Mouse (Mus musculus): ENCODE data around the gene B4galnt3. TPM values are rescaled to one million over a fixed set of nuclear protein-coding genes. Genes with fewer than 3 reads are reported as not detected.

The B4galnt3 gene
- total RNA-seq, 2 experiments from 2014 or later: 0.40 to 0.51 TPM

GRCm38 (mm10) chr6:120274181-120274580 lies 20.2 kb downstream of the B4galnt3 start:
- no peak for DNase-seq

DNA sequence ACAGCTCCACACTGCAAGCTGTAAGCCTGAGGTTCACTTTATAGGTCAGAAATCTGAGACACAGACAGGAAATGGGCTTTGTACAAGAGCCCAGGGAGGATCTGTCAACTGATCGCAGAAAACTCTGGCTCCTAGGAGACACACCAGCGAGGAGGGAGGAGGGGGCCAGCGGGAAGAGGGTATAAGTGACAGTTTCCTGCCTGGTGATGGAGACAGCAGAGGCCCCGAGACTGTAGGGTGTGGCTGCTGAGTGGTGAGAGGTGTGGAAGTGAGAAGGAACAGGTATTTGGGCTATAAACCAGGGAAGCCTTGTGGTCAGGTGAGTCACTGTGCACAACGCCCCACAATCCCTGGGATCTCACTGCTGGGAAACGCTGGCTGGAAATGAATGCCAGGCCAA lies 30.2 kb downstream of the B4galnt3 start:
- no peak for DNase-seq

DNA sequence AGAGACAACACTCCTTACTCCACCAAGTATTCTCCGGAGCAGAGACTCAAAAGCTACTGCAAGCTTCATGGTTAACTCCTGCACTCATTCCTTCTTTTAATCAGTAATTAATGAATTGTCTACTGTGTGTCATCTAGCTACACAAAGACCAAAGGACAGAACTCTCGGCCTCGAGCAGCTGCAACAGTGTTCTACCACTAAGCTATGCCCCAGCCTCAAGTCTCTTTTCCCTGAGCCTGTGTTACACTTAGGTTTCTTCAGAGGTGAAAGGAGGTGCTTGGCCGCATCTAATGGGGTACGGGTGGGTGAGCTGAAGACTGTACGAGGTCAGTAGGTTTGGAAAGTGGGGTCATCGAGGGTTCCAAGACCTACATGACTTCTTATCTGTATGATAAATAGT lies 30.8 kb downstream of the B4galnt3 start:
- DNase-seq: no peak

DNA sequence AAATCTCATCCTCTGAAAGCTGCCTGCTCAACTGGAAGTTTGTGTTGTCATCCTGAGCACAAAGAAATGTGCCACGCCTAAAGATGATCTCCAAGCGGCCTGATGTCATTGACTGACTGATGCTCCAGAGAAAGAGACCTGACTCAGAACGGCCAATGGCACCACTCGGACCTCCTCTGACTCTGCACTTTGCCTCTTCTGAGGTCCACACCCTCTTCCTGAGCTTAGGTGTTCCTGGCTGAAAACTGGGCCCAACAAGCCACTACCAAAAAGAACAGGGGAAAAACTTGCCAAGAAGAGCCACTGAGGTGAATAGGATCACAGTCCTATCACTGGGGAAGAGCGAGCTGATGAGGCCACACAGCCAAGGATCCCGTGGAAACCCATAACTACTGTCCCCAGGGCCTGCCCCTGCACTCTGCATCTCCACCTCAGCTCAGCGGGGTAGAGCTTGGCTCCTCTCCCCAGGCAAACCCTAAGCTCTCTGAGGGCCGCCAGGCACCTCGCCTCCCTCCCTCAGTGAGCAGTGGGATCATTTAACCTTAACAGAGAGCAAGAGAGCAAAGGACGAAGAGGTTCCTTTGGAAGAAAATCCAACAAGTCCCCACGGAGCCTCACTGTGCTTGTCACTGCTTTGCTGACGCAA lies 31.4 kb downstream of the B4galnt3 start:
- no peak for DNase-seq

DNA sequence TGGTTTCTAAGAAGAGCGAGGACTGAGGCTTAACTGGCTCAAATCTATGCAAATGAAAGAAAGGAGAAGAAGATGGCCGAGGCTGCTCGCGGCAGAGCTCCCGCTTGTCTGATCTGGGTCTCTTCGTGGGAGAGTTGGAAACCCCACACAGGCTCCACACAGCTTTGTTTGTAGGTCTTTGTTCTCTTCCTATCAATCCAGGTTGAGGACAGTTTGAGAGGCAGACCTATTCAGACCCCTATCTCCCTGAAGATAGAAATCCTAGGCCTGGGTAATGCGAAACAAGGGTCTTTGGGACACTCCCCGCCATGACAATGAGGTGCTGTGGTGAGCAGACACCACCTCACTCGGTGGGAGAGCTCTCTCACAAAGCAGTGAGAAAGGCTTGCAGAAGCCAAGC lies 34.9 kb downstream of the B4galnt3 start:
- no peak for DNase-seq

GRCm38 (mm10) chr6:120256431-120256935 lies 37.9 kb downstream of the B4galnt3 start:
- DNase-seq: no peak

DNA sequence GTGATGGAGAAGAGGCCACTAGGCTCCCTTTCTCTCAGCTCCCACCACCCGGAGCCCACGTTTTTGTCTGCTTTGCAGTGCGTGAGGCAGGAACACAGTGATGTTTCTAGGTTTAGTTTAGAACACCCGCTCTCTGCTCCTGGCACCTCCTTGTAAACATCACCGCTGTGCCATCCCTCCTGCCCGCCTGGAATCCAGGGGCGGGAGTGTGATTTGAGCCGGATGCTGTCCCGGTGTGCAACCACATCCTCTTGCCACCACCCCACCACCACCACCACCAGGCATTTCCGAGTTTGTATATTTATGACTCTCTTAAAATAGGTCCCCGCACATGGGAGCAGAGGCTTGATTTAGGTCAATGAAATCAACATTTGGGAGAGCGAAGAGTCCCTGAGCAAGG lies 38.7 kb downstream of the B4galnt3 start:
- DNase-seq: no peak

- DNase-seq: no peak
Measured at GRCm38 (mm10) chr6:120255144-120255543, 39.2 kb downstream of the B4galnt3 start.

GRCm38 (mm10) chr6:120254640-120255039 lies 39.7 kb downstream of the B4galnt3 start:
- no peak for DNase-seq

DNA sequence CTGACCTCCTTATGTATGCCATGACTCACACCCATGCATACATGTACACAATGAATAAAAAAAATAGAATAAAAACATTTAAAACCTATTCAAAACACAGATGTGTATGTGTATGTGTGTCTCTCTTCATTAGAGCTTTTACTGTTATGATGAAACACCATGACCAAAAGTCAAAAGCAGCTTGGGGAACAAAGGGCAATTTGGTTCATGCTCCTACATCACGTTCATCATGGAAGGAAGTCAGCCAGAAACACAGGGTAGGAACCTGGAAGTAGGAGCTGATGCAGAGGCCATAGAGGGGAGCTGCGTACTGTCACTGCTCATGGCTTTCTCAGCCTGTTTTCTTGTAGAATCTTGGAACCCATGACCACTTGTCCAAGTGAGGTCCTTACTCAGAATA lies 41.6 kb downstream of the B4galnt3 start:
- no peak for DNase-seq

DNA sequence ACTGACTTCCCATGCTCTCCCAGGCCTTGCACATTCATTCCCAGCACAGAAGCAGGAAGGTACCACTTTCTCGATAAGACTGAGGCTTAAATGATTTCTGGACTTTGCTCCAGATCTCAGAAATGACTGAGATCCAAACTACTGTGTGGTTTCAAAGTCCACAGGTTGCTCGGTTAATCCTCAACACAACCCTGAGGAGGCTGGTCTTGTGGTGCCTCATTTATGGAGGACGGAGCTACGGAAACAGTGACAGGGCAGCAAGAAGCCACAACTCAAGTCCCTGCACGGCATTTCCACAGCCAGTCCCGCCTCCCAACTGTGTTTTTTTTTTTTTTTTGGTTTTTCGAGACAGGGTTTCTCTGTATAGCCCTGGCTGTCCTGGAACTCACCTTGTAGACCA lies 43.3 kb downstream of the B4galnt3 start:
- DNase-seq: no peak

DNA sequence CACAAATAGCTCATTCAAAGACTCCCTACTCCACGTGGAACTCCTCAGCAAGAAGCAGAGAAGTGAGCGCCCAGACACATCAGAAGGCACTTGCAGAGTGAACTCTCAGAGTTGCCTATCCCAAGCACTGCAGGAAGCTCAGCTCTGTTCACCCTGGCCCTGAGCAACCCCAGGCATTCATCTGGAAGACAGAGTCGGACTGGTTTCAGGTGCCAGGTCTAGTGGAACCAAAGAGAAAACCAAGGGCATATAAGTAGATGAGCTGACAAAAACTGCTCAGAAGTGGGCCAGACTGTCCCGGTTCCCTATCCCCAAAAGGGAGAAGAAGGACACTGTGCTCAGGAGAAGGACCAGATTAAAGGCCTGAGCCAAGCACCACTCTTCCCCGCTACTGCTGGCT lies 44.5 kb downstream of the B4galnt3 start:
- DNase-seq: no peak

DNA sequence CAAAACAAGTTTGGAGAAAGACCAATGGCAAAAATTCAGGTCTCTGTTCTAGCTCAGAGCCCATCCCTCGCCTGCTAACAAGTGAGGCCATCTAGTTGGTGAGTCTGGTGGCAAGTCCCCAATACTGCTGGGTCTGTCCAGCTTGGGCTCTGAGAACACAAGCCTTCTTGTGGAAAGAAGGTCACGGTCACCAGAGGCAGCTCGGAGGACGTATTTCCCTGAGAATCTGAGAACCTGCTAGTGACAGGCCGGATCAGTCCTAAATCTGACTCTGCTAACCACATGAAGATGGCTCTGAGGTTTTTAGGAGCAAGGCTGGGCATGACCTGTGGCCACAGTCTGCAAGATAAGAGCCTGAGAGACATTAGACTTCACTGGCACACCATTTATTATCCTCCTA lies 47.7 kb downstream of the B4galnt3 start:
- no peak for DNase-seq

DNA sequence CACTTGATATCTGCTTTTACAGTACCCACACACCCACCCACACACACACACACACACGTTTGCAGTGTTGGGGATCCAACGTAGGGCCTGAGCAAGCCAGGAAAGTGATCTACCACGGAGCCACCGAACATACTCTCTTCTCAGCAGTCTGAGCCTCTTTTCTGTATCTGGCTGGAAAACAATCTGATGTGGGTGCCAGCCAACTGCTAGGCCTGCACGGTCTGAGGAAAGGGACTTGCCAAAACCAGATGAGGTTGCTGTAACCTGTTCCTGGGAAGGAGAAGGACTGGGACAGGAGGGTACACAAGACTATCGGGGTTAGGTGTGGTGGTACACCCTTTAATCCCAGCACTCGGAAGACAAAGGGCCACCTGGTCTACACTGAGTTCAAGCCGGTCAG lies 51.1 kb downstream of the B4galnt3 start:
- no peak for DNase-seq

- DNase-seq: no peak
Measured at GRCm38 (mm10) chr6:120242530-120242929, 51.8 kb downstream of the B4galnt3 start.

- DNase-seq: no peak
Measured at GRCm38 (mm10) chr6:120241453-120241852, 52.9 kb downstream of the B4galnt3 start.

DNA sequence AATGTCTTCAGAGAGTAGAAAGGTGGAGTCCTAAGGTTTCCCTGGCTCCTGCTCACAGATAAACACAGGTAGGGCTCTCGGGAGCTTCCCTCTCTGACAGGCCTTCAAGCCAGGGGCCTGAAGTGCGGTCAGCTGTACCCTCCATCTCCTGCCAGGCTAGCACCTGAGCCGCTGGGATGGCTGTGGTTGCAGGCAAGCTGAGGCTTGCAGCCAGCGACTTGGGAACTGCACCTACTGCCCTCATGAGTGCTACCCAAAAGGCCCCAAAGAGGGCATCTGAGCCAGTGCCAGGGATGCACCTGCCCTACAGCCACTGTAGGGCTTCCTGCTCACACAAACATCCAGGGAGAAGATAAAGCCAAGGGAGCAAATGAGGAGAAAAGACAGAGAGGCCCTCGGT lies 53.9 kb downstream of the B4galnt3 start:
- no peak for DNase-seq

DNA sequence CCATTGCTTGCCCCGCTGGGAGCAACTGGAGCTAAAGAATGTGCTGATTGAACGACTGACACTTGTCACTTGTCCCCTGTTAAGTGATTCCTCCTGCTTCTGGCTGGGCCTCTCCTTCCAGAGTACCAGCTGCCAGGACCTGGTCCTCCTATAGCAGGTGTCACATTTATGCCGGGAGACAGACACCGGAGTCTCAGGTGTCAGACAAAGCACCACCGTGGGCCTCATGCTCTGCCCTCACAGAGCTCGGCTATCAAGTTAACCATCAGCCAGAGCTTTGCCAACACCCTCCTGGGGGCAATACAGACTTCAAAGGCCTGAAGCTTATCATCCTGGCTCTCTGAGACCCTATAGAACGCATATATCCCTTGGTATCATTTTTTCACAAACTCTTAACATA lies 58.5 kb downstream of the B4galnt3 start:
- no peak for DNase-seq

- no peak for DNase-seq
Measured at GRCm38 (mm10) chr6:120232885-120233284, 61.5 kb downstream of the B4galnt3 start.

DNA sequence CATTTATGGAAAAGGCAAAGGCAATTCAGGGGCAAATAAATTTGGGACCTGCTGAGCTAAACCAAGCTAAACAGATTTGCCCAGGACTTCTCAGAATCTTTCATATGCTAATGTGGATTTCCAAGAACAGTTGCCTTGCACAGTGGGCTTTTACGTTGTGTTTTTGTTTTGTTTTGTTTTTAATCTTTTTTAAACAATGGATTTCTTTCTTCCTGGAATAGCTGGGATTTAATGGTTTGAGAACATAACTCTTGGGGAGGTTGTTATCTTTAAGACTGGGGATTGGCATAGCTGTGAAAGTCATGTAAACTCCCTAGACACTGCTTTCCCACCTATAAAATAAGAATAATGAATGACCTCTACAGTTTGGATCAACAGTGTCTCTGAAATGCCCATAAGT lies 63.9 kb downstream of the B4galnt3 start:
- no peak for DNase-seq

- DNase-seq: no peak
Measured at GRCm38 (mm10) chr6:120229806-120230205, 64.6 kb downstream of the B4galnt3 start.

GRCm38 (mm10) chr6:120227068-120227467 lies 67.3 kb downstream of the B4galnt3 start:
- DNase-seq: no peak

- DNase-seq: no peak
Measured at GRCm38 (mm10) chr6:120225355-120225754, 69.0 kb downstream of the B4galnt3 start.

GRCm38 (mm10) chr6:120222669-120223068 lies 71.7 kb downstream of the B4galnt3 start:
- peak; percentile 33 to 48 for DNase-seq

- DNase-seq: no peak
Measured at GRCm38 (mm10) chr6:120219281-120219680, 75.1 kb downstream of the B4galnt3 start.
